Mouse (Mus musculus): Measurements from ENCODE around the gene Ifi35. TPM values are rescaled to one million over a fixed set of nuclear protein-coding genes. Genes with fewer than 3 reads are reported as not detected.
"Not testable (repeated sequence)": the region's sequence is repeated elsewhere in the genome, so short reads cannot be mapped to it uniquely, and the experiment has no call there.

The Ifi35 gene
- polyA plus RNA-seq, 1 experiment from 2014 or later, result 2.2 TPM

DNA sequence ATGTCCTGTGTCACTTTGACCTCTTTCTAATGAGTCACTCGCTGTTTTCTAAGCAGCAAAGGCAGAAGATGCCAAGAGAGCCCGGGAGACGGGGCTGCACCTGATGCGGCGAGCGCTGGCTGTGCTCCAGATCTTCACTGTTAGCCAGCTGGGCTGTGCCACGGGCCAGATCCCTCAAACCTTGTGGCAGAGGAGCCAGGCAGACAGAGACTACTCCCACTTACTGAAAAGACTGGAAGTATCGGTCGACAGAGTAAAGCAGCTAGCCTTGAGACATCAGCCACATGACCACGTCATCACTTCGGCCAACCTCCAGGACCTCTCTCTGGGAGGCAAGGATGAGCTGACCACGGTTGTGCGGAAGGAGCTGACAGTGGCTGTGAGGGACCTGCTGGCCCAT lies 14.8 kb upstream of the Ifi35 start:
- ATAC-seq (ENCODE audit: low FRiP score), result no peak
- Histone ChIP-seq H3K27me3 (no peaks in the 10 kb centered on the region), H3K36me3 (replicated peaks) (peaks cover 65% of the 10 kb centered on the region), H3K4me3 (replicated peaks) (no peak overlapping the region), H3K27ac (no peak overlapping the region), H3K9me3 (no peaks in the 10 kb centered on the region), H3K9ac (no peak overlapping the region), H3K4me2 (no peak overlapping the region), H3K4me1 (no peaks in the 10 kb centered on the region)
- WGBS, result 93% methylated on average over 13 of the region's 13 CpGs

- Histone ChIP-seq H3K9me3 (no peaks in the 10 kb centered on the region), H3K4me2 (no peak overlapping the region), H3K36me3 (replicated peaks) (peaks cover 48% of the 10 kb centered on the region), H3K4me1 (no peaks in the 10 kb centered on the region), H3K9ac (no peak overlapping the region), H3K4me3 (replicated peaks) (no peak overlapping the region), H3K27ac (no peak overlapping the region), H3K27me3 (no peaks in the 10 kb centered on the region)
- 82% methylated on average over 4 of the region's 4 CpGs for WGBS
- no peak for ATAC-seq (ENCODE audit: low FRiP score)
These were observed 12.4 kb upstream of the Ifi35 start for GRCm38 (mm10) chr11:101435831-101436230.

GRCm38 (mm10) chr11:101436916-101437315 lies 11.3 kb upstream of the Ifi35 start:
- H3K9me3 ChIP-seq, result no peaks in the 10 kb centered on the region
- WGBS, result 49% methylated on average over 4 of the region's 4 CpGs
- ATAC-seq (ENCODE audit: low FRiP score), result no peak
- no peak overlapping the region for H3K4me3 ChIP-seq (replicated peaks)
- H3K9ac ChIP-seq, result no peak overlapping the region
- H3K4me1 ChIP-seq, result no peaks in the 10 kb centered on the region
- no peak overlapping the region for H3K27ac ChIP-seq
- no peak overlapping the region for H3K4me2 ChIP-seq
- no peaks in the 10 kb centered on the region for H3K27me3 ChIP-seq
- peaks cover 38% of the 10 kb centered on the region for H3K36me3 ChIP-seq (replicated peaks)

GRCm38 (mm10) chr11:101438006-101438405 lies 10.2 kb upstream of the Ifi35 start:
- not testable (repeated sequence) for H3K4me3 ChIP-seq (replicated peaks); ATAC-seq (ENCODE audit: low FRiP score); H3K9me3 ChIP-seq; H3K9ac ChIP-seq; H3K4me2 ChIP-seq; H3K4me1 ChIP-seq; H3K27ac ChIP-seq; H3K27me3 ChIP-seq
- H3K36me3 ChIP-seq (replicated peaks), result peaks cover 30% of the 10 kb centered on the region
- 54% methylated on average over 3 of the region's 3 CpGs for WGBS

DNA sequence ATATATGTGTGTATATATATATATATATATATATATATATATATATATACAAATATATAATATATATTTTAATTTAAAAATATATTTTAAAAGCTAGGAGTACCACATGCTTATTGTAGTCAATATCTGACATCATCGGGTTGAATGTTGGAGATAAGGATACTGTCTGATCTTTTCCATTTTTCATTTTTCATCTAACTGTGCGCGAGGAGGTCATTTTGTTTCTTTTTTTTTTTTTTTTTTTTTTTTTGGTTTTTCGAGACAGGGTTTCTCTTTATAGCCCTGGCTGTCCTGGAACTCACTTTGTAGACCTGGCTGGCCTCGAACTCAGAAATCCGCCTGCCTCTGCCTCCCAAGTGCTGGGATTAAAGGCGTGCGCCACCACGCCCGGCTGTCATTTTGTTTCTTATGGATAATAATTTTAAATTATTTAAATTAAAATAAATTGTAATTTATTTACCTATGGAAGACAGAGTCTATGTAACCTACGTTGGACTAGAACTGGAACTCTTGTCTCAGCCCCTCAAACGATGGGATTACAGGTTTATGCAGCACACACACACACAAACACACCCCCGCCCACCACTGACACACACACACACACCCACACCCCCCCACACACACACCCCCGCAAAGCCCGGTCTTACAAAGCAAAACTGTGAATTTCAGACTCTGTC lies 6.6 kb upstream of the Ifi35 start:
- Histone ChIP-seq H3K4me3 (replicated peaks) (peak overlapping the region; percentile 80), H3K36me3 (replicated peaks) (peaks cover 27% of the 10 kb centered on the region), H3K4me2 (peak overlapping the region; percentile 95), H3K4me1 (peaks cover 14% of the 10 kb centered on the region)
- H3K27ac ChIP-seq, H3K27me3 ChIP-seq, H3K9ac ChIP-seq, H3K9me3 ChIP-seq: not testable (repeated sequence)
- 37% methylated on average over 15 of the region's 15 CpGs for WGBS
- peak; percentile 7; the same call in 1 of the 2 replicates for ATAC-seq (ENCODE audit: low FRiP score)

GRCm38 (mm10) chr11:101442127-101442693 lies 6.0 kb upstream of the Ifi35 start, which contains the start of gene Rpl27:
Gene Rpl27 (plus strand): TSS chr11:101442298.
- Histone ChIP-seq H3K27ac (peak within 1 kb of the TSS; percentile 95), H3K4me3 (replicated peaks) (peak within 1 kb of the TSS; percentile 80), H3K4me2 (peak within 1 kb of the TSS; percentile 95), H3K9ac (peak within 1 kb of the TSS; percentile 92), H3K36me3 (replicated peaks) (peaks cover 27% of the 10 kb centered on the region), H3K9me3 (no peaks in the 10 kb centered on the region), H3K27me3 (no peaks in the 10 kb centered on the region), H3K4me1 (peaks cover 14% of the 10 kb centered on the region)
- peak; percentile 98 for ATAC-seq (ENCODE audit: low FRiP score)
- WGBS, result under 1% methylated on average over 40 of the region's 42 CpGs

GRCm38 (mm10) chr11:101442760-101443159 lies 5.4 kb upstream of the Ifi35 start:
- Histone ChIP-seq H3K36me3 (replicated peaks) (peaks cover 27% of the 10 kb centered on the region), H3K4me3 (replicated peaks) (peak overlapping the region; percentile 80), H3K4me2 (peak overlapping the region; percentile 95), H3K27ac (peak overlapping the region; percentile 95), H3K27me3 (no peaks in the 10 kb centered on the region), H3K9me3 (no peaks in the 10 kb centered on the region), H3K4me1 (peaks cover 14% of the 10 kb centered on the region), H3K9ac (peak overlapping the region; percentile 92)
- WGBS, result 2% methylated on average over 14 of the region's 14 CpGs
- peak; percentile 27; the same call in 1 of the 2 replicates for ATAC-seq (ENCODE audit: low FRiP score)

DNA sequence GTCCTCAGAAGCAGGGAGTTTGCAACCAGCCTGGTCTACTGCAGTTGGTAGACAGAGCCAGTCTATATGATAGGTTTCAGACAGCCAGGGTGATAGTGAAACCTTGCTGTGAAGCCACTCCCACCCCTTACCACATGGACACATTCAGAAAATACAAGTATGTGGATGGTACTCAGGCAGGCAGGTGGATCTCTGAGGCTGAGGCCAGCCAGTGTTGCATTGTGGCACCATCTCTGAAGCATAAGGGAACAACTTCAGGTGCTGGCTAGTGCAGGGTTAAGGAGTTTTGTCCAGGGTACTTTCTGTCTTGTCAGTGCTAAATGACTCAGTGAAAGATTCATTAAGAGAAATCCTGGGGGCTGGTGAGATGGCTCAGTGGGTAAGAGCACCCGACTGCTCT lies 1.9 kb upstream of the Ifi35 start:
- peaks cover 14% of the 10 kb centered on the region for H3K4me1 ChIP-seq
- no peaks in the 10 kb centered on the region for H3K27me3 ChIP-seq
- WGBS, result 83% methylated on average over 1 of the region's 1 CpGs
- H3K9ac ChIP-seq, result no peak overlapping the region
- peaks cover 27% of the 10 kb centered on the region for H3K36me3 ChIP-seq (replicated peaks)
- no peak overlapping the region for H3K4me2 ChIP-seq
- ATAC-seq (ENCODE audit: low FRiP score), result no peak
- no peak overlapping the region for H3K27ac ChIP-seq
- no peaks in the 10 kb centered on the region for H3K9me3 ChIP-seq
- no peak overlapping the region for H3K4me3 ChIP-seq (replicated peaks)

- not testable (repeated sequence) for H3K4me2 ChIP-seq; H3K4me3 ChIP-seq (replicated peaks); ATAC-seq (ENCODE audit: low FRiP score); H3K9ac ChIP-seq; H3K27me3 ChIP-seq; H3K27ac ChIP-seq; H3K9me3 ChIP-seq
- 96% methylated on average over 8 of the region's 8 CpGs for WGBS
- peaks cover 27% of the 10 kb centered on the region for H3K36me3 ChIP-seq (replicated peaks)
- H3K4me1 ChIP-seq, result peaks cover 14% of the 10 kb centered on the region
These were observed 1.3 kb upstream of the Ifi35 start for GRCm38 (mm10) chr11:101446860-101447259.

GRCm38 (mm10) chr11:101447786-101448185 lies 421 bp upstream of the Ifi35 start:
- Histone ChIP-seq H3K27me3 (no peaks in the 10 kb centered on the region), H3K9ac (no peak overlapping the region), H3K9me3 (no peaks in the 10 kb centered on the region), H3K4me2 (no peak overlapping the region), H3K4me3 (replicated peaks) (no peak overlapping the region), H3K4me1 (peaks cover 14% of the 10 kb centered on the region), H3K27ac (no peak overlapping the region), H3K36me3 (replicated peaks) (peaks cover 27% of the 10 kb centered on the region)
- 92% methylated on average over 5 of the region's 5 CpGs for WGBS
- ATAC-seq (ENCODE audit: low FRiP score), result no peak

- ATAC-seq (ENCODE audit: low FRiP score), result no peak
- peaks cover 4% of the 10 kb centered on the region for H3K4me1 ChIP-seq
- H3K27ac ChIP-seq, result no peak overlapping the region
- 86% methylated on average over 4 of the region's 4 CpGs for WGBS
- no peak overlapping the region for H3K9ac ChIP-seq
- no peaks in the 10 kb centered on the region for H3K9me3 ChIP-seq
- H3K4me2 ChIP-seq, result no peak overlapping the region
- peaks cover 22% of the 10 kb centered on the region for H3K36me3 ChIP-seq (replicated peaks)
- H3K27me3 ChIP-seq, result no peaks in the 10 kb centered on the region
- H3K4me3 ChIP-seq (replicated peaks), result no peak overlapping the region
These were observed 692 bp downstream of the Ifi35 start for GRCm38 (mm10) chr11:101448899-101449298.

DNA sequence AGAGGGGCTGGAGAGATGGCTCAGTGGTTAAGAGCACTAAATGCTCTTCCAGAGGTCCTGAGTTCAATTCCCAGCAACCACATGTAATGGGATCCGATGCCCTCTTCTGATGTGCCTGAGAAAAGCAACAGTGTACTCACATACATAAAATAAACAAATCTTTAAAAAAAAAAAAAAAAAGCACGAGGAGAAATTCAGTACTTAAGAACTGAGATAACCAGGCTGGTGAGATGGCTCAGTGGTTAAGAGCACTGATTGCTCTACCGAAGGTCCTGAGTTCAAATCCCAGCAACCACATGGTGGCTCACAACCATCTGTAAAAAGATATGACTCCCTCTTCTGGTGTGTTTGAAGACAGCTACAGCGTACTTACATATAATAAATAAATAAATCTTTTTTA lies 1.4 kb downstream of the Ifi35 start:
- not testable (repeated sequence) for H3K27me3 ChIP-seq; H3K4me2 ChIP-seq; H3K9ac ChIP-seq; H3K4me3 ChIP-seq (replicated peaks); H3K27ac ChIP-seq; H3K4me1 ChIP-seq; H3K9me3 ChIP-seq; ATAC-seq (ENCODE audit: low FRiP score)
- 82% methylated on average over 4 of the region's 4 CpGs for WGBS
- peaks cover 15% of the 10 kb centered on the region for H3K36me3 ChIP-seq (replicated peaks)

DNA sequence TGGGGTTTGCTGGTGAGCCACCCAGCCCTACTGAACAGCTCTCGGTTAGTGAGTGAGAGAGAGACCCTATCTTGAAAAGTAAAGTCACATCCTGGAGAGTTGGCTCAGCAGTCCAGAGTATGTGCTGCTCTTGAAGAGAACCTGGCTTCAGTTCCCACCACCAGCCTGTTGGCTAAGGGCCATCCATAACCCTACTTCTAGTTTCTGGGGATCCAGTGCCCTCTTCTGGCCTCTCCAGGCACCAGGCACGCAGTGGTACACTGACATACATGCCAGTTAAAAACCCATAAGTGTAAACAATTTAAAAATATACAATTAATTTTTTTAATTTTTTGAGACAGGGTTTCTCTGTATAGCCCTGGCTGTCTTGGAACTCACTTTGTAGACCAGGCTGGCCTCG lies 2.2 kb downstream of the Ifi35 start:
- no peak overlapping the region for H3K27ac ChIP-seq
- no peaks in the 10 kb centered on the region for H3K27me3 ChIP-seq
- H3K4me2 ChIP-seq, result no peak overlapping the region
- peaks cover 9% of the 10 kb centered on the region for H3K4me1 ChIP-seq
- H3K36me3 ChIP-seq (replicated peaks), result peaks cover 7% of the 10 kb centered on the region
- ATAC-seq (ENCODE audit: low FRiP score), result no peak
- H3K9me3 ChIP-seq, result no peaks in the 10 kb centered on the region
- 82% methylated on average over 3 of the region's 3 CpGs for WGBS
- no peak overlapping the region for H3K4me3 ChIP-seq (replicated peaks)
- no peak overlapping the region for H3K9ac ChIP-seq

Measured in forebrain, embryonic 12.5 days (tissue).